Mouse (Mus musculus) ES-Bruce4 (cell line): ENCODE results near the gene Eif4enif1.

Source experiments
- CTCF ChIP-seq: IDR thresholded peaks from one replicate; pipeline ENCODE4 v1.8.1; 2011; ENCODE audit warnings: low read depth, low read length
- EP300 ChIP-seq: IDR thresholded peaks from 2 replicates; pipeline ENCODE4 v1.6.1; 2011; ENCODE audit warnings: low read depth, low read length; ENCODE audit not compliant: insufficient read depth

DNA sequence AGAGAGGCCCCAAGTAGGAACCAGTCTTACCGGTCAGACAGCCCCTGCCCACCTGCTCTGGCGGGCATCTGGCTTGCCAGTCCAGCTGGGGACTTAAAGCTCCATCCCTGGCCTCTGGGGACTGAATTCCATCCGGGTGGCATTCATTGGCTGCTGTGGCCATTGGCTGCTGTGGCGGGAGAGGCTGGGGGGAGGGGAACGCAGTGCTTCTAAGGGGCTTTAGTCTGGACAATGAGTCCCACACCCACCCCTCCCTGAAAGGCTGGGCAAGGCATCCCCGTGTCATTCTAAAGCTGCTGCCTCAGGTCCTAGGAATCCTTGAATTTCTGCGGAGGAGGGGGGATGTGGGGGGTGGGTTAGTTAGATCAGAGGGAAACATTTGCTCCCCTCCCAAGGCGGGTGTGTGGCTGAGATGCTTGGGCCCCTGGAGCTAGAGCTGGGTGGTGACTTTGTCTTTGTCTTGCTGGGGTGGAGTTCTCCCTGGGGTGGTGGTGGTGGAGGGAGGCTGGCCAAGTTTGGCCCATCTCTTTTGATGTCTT lies 90.6 kb downstream of the Eif4enif1 start:
- TF ChIP-seq EP300 (peak; percentile 83), CTCF (no peak)
